Mouse (Mus musculus) brain, adult 2 months (tissue): ENCODE measurements around the gene Olfr64.
A peak's percentile ranks its signal among the peaks of the same experiment; 100 is the strongest.

ENCODE experiments used
- DNase-seq: peaks from one replicate; pipeline ENCODE4 v3.0.0; 2011; ENCODE audit warnings: low read depth, low spot score

The Olfr64 gene

DNA sequence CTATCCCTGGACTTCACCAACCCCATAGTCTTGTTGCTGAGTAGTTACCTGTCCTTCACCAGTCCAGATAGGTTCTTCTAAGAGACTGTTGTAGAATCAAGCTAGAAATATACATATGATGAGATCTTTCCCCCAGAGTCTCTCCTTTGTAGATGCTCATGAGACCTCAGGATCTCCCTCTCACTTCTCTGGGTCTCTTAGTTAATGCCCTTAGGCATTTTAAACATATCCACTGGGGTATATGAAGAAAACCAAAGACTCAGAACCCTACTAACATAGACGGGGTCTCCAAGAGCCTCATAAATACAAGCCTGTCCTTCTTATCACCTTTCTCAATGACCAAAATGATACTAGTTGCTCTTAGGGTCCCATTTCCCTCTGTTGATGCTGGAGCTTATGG lies at the start of gene Olfr64:
Gene Olfr64, minus strand, starts transcription at position 101 of the 400 bp plus-strand sequence.
- no peak for DNase-seq

DNA sequence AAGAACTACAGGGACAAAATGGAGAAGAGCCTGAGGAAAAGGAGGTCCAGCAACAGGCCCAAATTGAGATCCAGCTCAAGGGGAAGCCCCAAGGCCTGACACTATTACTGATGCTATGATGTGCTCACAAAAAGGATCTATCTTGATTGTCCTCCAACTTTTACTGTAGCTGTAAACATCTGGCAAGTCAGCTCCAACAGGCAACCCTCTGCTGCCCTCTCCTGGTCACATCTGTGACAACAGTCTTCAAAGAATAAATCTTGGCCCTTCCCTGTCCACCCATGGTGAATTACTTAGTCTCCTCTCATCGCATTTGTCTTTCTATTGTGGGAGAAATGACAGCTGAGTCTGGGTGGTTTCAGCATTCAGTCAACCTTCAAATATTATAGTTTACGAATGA lies 48.4 kb upstream of the Olfr64 start:
- DNase-seq: peak; percentile 30

DNA sequence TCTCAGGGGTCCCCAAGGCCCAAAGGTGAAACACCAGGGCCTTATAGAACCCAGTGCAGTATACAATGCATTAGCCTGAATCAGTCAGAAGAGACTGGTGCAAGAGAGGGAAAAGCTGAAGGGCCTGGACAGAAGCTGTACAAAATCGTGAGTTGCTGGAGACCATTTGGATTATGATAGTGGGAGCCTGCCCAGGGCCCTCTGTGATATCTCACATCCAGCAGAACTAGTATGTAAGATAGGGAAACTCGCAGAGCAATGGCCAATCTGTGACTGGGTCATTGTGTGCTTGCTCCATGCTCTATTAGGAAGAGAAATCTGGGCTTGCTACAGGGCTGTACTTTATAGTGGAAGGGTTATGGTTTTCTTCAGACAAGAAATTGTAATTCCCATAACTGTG lies 40.0 kb upstream of the Olfr64 start, which contains the start of gene Olfr632:
Gene Olfr632, plus strand, starts transcription at position 84 of the 400 bp plus-strand sequence.
- DNase-seq: no peak

DNA sequence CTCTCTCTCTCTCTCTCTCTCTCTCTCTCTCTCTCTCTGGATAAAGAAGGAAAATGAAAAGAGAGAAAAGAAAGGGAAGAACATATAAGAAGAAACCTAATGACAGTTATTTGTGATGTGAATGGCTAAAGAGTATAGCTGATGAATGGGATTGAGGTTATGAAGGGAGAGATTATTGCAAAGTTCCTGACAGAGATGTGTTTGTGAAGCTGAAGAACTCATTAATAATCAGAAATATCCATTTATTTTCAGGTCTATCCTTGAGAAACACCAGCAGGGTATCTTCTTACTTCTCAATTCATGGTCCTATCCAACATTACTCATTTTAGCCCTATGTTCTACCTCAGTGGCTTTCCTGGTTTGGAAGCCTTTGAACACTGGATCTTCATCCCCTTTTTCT lies 34.2 kb upstream of the Olfr64 start, which contains the start of gene Olfr631:
Gene Olfr631, plus strand, starts transcription at position 301 of the 400 bp plus-strand sequence.
- DNase-seq: no peak

DNA sequence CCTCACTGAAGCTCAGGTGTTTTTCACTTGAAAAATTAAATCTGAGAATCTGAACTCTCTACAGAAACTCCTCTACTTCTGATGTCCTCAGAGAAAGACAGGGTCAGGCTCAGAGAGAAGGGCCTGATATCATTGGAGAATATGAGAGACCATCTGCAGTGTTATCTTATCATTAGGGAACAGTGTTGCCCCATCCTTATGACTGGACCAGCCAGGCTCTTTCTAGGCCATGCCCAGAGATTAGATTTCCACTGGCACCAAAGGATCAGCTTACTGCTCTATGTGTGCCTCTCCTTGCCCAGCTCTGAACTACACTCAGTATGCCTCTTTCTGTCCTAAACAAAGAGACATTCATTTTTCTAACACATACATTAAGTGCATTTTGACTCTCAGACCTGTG lies 21.1 kb upstream of the Olfr64 start:
- DNase-seq: no peak

DNA sequence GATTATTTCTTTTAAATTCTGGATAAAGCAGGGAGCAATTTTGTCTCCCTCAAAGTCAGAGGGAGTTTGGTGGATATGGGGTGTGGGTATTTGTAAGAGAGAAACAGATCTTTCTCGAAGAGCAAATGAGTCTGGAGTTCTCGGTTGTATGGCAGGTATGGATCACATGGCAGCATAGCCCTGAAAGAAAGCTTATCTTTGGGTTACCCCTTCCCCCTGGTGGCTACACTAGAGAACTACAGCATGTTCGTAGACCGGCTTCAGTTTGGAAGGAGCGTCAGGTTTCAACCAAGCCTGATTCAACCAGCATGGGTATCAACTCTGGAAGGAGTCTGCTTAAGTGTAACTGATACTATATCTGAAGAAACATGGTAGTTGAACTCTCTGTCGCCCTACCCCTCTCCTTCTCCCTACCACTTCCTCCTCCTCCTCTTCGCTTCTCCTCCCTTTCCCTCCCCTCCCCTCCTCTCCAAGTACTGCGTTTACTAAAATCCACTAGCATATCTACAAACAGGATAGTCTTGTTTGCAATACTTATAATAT lies 18.8 kb upstream of the Olfr64 start:
- DNase-seq: no peak

DNA sequence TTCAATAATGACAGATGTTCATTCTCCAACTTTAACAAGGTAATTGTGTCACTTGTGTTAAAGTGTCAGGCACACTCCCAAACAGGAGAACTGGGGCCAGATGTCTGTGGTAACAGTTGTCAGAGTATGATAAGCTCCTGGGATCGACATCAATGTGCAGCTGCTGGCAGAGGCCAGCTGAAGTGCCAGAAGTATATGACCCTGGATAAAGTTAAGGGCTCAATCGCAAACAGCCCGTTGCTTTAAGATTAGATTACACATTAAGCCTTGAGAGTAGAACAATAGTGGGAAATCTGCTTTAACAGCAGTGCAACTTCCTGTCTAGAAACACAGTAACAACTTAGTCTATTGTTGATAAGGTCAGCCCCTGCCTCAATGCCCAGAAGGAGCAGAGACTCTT lies 15.8 kb upstream of the Olfr64 start:
- no peak for DNase-seq

DNA sequence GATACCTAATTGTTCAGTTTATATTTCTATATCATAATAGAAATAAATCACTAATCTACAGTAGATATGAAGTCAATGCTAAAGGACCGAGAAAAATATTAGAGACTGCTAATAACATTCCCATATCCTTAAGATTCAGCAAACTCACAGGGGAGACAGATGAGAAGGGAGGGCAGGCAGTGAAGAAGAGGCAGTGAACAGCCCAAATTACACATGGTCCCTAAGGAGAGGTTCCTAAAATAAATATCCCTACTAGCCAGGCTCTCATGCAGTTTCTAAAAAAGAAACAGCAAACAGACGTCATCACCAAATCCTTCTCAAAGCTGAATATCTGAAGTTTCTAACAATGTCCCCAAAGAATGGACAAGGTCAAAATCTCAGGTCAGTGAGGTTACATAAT lies 8.9 kb upstream of the Olfr64 start, which contains the start of gene Olfr65:
Gene Olfr65, plus strand, starts transcription at position 301 of the 400 bp plus-strand sequence.
- DNase-seq: peak; percentile 10

DNA sequence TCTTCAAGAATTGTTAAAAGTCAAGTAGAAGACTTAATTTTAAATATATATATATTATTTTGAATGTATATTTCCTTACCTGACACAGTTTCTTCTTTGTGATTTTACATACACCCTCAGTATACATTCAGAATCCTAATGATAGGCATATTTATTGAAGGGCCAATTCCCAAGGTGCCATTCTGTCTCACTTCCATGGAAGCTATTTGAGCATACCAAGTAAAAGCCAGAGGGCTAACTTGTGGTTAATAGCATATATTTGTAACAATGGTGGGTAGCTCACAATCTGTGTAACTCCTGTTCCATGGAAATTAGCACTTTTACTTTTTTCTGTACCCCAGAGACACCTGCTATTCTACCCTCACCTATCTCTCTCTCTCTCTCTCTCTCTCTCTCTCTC lies 8.1 kb downstream of the Olfr64 start, which contains the start of gene Olfr66:
Gene Olfr66, minus strand, starts transcription at position 101 of the 400 bp plus-strand sequence.
- DNase-seq: no peak

DNA sequence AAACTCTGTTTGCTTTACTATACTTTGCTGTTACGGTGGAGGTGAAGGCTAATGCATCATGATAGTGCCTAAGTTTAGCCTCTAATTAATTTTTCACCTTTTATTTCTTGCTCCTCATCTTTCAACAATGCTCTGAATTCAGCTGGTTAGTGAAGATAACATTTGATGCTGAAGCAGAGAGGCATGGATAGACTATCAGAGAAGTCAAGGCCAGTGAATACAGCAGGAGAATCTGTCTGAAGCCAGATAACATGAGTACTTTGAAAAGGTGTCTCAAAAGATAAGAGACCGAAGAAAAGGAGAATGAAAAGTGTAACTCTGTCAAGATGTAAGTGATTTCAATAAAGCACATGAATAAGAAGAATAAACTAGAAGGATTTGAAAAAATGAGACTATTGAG lies 17.2 kb downstream of the Olfr64 start:
- DNase-seq: no peak

DNA sequence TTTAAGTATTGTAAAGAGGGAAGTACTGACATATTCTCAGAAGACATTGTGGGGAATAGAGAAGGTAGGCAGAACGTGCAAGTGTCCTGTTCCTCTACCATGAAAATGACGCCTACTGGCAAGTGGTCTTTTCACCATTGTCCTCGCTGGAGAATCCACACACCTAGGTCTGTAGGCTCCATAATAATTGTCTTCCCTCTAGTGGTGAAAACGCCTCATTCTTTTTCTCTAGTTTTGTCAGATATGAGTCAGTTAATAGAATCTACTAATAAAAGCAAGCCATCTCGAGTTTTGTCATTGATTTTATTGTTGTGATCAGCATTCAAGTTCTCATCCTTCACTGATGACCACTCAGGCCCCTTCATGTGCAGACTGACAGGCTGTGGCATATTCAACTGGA lies 19.8 kb downstream of the Olfr64 start:
- no peak for DNase-seq

DNA sequence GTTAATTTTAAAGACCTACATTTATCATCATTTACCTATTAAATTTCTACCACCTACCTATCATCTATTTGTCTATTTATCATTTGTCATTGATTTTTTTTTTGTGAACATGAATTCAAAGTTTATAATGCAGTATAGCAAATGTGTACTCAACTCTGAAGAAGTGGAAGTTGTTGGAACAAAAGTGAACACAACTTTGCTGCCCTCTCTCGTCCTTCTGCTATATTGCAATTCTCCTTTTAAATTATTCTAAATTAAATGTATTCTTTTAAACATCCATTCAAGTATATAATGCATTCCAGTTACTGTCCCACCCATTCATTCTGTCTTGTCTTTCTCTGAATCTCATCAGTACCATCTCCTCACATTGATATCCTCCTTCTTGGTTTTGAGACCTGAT lies 21.2 kb downstream of the Olfr64 start:
- peak; percentile 19 for DNase-seq

DNA sequence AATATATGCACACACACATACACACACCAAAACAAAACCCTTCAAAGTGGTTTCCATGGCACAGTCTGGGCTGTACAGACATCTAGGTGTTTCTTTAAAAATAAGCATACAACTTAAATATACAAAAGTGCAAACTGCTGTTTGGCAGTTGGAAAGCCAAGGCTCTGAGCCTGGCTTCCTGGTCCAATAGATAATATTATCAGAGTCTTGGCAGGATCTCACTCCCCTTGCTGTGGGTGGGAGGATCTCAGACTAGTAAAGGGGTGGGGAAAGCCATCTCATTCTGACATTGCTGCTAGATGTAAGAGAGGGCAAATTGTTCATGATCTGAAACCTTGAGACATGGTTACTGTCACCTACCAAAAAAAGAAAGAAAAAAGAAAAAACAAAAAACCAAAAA lies 23.6 kb downstream of the Olfr64 start:
- DNase-seq: no peak

DNA sequence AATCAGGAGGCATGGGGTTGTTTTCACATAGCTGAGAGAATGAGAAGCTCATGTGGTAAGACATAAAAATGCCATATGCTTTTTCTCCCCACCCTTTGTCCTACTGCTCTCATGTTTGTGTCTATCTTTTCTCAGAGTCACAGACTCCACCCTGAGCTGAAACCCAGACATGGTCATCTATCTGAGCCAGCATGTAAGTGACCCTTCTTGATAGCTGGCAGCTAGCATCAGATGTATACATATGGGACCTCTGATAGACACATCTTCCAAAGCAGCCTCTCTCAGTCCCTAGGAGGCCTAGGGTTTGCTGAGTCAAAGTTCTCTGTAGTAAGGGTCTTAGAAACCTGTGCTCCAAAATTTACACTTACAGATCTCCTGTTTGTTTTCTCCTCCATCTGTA lies 28.6 kb downstream of the Olfr64 start:
- DNase-seq: no peak

DNA sequence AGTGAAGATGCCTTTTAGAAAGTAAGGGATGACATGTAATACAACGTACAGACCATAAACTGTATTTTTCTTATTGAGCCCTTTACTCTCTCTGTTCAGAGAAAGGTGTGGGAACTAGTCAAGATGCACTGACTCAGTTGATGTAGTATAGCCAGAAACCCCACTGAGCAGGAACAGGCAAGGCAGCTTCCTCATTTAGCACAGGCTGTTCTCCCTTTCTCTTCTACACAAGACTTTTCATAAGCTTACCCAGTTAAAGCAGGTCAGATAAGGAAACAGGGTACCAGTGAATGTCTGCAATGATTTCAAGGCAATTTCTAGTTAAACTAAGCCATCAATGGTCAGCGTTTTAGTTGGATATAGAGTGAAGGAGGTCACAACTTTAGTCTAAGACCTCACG lies 32.8 kb downstream of the Olfr64 start:
- DNase-seq: no peak

DNA sequence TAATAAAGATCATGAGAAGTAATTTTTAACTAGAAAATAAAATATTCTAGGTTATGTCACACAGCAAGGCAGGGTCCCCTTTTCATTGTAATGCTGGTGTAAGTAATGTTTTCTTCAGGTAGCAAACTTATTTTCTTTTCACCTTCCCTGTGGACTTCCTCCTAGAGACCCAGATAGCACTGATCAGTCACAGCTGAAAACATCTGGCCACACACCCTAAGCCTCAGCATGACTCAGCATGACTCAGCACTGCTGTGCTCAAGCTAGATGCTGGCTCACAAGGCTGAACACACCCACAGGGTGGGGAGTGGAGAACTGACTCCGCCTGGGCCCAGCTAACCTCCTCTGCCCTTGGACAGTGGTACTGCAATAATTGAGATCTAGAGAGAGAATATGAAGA lies 33.4 kb downstream of the Olfr64 start:
- peak; percentile 45 for DNase-seq

DNA sequence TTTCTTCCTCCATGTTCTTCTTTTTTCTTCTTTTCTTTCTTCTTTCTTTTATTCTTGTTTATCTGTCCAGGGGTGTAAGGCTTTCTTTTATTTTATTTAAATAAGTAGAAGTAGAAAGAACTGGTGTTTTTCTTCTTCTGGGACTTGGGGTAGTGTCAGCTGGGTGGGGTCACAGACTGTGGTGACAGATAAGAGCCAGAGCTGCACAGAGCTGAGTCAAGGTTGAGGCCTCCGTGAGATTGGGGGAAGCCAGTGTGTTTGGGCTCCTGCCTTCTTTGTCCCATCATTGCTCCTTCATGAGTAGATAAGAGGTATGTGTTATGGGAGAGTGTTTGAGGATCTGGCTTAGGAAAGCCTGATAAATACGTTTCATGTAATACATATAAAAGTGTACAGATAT lies 35.2 kb downstream of the Olfr64 start:
- DNase-seq: no peak

DNA sequence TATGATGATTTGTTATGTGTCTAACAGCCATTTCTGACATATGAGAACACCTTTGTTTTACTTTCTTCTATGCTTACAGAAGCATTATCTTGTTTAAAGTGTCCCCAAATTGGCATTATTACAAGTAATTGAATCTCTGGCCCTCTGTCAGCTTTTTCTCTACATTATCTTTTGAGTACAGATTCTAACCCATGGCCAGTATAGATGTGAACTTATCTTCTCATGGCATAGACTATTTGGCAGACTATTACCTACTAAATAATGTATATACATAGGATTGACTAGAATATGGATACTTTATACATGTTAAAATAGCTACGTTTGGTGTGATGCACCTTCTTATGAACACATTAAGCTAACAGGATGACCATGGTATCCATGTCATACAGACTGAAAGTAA lies 39.6 kb downstream of the Olfr64 start:
- no peak for DNase-seq

DNA sequence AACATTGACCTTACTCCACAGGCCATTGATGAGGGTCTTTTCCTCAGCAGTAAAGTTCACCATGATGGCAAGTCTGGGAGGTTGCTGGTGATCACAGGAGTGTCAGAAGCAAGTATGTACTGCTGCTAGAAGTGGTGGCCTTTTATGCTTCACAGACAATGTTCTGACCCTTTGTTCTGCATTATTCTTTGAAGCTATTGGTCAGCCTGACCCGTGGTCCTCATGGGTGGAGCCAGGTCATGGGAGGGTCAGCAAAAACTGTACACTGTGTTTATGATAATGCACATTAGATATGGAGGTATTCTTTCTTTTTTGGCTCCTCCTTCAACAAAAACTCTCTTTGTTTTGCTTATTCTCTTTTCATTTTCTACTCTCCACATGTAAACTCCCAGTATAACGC lies 41.2 kb downstream of the Olfr64 start, which contains the start of gene Hbb-y:
Gene Hbb-y, minus strand, starts transcription at position 127 of the 400 bp plus-strand sequence.
- DNase-seq: no peak

DNA sequence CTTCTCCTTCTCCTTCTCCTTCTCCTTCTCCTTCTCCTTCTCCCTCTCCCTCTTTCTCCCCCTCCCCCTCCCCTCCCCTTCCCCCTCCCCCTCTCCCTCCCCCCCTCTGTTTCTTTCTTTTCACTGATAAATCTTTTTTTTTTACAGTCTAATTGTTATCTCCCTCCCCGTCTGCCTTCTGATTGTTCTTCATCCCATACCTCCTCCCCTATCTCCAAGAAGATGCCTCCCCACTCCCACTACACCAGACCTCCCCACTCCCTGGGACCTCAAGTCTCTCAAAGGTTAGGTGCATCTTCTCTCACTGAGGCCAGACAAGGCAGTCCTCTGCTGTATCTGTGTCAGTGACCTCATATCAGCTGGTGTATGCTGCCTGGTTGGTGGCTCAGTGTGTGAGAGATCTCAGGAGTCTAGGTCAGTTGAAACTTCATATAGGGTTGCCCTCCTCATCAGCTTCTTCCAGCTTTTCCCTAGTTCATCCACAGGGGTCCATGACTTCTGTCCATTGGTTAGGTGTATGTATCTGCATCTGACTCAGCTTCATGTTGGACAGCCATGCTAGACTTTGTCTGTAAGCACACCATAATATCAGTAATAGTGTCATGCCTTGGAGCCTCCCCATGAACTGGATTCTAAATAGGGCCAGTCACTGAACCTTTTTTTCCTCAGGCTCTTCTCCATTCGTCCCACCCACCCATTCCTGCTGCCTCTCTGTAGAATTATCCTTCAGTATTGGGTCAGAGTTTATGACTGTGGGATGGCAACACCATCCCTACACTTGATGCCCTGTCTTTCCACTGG lies 49.6 kb downstream of the Olfr64 start:
- DNase-seq: no peak

DNA sequence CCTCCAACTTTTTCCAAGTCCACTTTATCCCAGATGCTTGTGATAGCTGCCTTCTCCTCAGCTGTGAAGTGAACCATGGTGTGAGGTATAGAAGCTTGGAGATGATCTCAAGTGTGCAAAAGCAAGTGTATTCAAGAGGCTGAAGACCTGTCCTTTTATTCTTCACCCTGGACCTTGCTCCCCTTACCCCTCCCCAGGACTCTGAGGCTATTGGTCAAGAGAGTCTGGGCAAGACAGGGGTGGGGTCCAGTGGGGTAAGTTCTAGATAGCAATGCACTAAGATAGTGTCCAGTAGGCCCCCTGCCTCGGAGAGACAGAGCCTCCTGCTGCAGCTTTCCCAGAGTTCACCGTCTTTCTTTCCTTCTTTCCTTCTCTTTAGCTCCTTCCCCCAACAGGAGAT lies 51.3 kb downstream of the Olfr64 start, which contains the start of gene Hbb-bh1:
Gene Hbb-bh1, minus strand, starts transcription at position 131 of the 400 bp plus-strand sequence.
- DNase-seq: no peak

DNA sequence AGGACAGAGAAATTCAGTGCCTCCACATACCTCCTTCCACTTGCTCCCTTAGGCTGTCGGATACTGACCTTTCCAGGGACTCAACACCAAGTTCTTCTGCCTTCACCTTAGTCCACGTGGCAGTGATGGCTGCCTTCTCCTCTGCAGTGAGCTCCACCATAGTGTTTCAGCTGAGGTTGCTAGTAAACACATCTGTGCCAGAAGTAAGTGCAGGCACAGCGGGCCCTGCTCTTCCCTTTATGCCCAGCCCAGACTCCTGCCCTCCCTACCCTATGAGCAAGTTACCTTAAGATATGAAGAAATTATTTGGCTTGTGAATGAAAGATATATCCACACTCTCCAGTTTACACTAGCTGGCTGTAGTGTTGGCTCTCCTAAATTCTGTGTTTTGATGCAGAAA lies 54.0 kb downstream of the Olfr64 start, which contains the start of gene Hbb-bh2:
Gene Hbb-bh2, minus strand, starts transcription at position 253 of the 400 bp plus-strand sequence.
- no peak for DNase-seq
